Mouse (Mus musculus): ENCODE results near the gene Ccdc187. TPM values are rescaled to one million over a fixed set of nuclear protein-coding genes. Genes with fewer than 3 reads are reported as not detected.

Ccdc187 gene
- polyA plus RNA-seq, 1 experiment from 2014 or later: 0.05 TPM

DNA sequence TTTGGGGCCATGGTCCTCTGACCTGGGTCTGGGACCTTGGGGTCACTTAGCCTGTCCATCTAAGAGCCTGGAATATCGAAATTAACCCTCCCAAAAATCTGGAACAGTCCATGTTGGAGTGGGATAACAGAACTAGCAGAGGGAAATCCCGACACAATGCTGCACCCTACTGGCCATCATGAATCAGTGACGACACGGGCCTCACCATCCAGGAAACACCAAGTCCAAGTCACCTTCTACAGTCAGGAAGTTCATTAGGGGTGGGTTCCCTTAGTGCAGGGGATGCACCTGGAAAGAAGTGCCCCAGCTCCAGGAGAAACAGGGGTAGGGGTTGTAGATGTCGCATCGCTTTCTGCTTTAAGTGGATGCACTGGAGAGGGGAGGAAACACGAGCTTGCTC is 20.7 kb downstream of the Ccdc187 start:
- 17% methylated on average over 7 of the region's 7 CpGs for WGBS
- peak; percentile 44; the same call in 1 of the 2 replicates for ATAC-seq (ENCODE audit: insufficient number of reproducible peaks, low FRiP score)
- H3K27me3 ChIP-seq (replicated peaks): no peaks in the 10 kb centered on the region

DNA sequence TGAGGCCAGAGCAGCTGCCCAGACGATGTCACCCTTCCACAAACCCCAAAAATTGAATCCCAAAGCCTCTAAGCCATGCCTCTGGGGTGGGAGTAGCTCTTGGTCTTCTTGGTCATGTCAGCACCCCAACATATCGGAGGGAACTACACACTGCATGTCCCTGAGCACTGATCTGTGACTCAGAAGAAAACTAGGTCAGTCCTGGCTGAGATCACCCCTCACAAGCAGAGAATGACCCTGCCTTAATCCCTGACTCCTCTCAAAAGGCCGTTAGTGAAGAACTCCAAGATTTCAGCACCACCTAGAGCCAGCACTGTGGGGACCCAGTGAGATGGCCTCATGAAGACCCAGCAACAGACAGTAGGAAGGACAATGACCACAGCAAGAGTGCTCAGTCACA is 26.1 kb downstream of the Ccdc187 start:
- H3K9me3 ChIP-seq (replicated peaks): no peaks in the 10 kb centered on the region

More for the DNA sequence above, 20.7 kb downstream of the Ccdc187 start:
- Histone ChIP-seq H3K36me3 (no peaks in the 10 kb centered on the region), H3K4me3 (no peak overlapping the region), H3K27ac (ENCODE audit: poor library complexity, severe bottlenecking) (no peak overlapping the region), H3K4me2 (no peak overlapping the region), H3K9ac (no peak overlapping the region), H3K9me3 (replicated peaks) (no peaks in the 10 kb centered on the region), H3K4me1 (replicated peaks) (no peaks in the 10 kb centered on the region)

DNA sequence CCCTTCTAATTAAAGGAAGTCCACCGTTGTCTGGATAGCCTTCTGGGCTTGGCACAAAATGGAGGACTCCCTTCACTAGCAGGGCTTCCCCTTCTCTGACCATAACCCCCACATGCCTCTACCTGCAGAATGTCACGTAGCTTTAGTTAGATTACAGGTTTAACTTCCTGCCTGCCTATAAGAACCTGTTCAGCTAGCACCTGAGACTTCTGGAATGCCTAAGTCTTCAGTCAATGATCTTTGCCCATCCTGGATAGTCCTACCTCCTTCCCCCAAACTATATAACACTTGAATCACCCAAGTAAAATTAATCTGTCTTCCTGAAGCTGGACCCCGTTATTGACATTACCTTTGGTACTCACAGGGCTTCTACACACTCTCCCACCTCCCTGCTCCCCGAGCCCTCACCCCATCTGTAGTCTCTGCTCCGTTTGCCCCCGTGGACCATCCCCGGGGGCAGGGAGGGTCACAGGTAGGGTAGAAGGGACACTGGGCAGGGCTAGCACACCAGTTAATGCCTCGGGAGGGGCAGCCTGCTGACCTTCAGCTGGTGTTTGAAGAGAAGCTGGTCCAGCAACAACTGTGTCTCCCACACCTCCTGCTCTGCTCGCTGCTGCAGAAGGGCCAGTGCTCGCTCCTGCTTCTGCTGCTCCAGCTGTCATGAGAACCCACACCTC is 28.2 kb downstream of the Ccdc187 start:
- Histone ChIP-seq H3K27me3 (replicated peaks) (peaks cover 14% of the 10 kb centered on the region; the same call in 1 of the 2 replicates), H3K4me3 (no peak overlapping the region), H3K4me1 (replicated peaks) (no peaks in the 10 kb centered on the region), H3K9me3 (replicated peaks) (no peaks in the 10 kb centered on the region), H3K36me3 (no peaks in the 10 kb centered on the region), H3K9ac (no peak overlapping the region), H3K27ac (ENCODE audit: poor library complexity, severe bottlenecking) (no peak overlapping the region), H3K4me2 (no peak overlapping the region)
- no peak for ATAC-seq (ENCODE audit: insufficient number of reproducible peaks, low FRiP score)
- 70% methylated on average over 10 of the region's 10 CpGs for WGBS

More for the DNA sequence above, 26.1 kb downstream of the Ccdc187 start:
- Histone ChIP-seq H3K27me3 (replicated peaks) (peaks cover 14% of the 10 kb centered on the region; the same call in 1 of the 2 replicates), H3K4me2 (no peak overlapping the region), H3K27ac (ENCODE audit: poor library complexity, severe bottlenecking) (no peak overlapping the region), H3K4me3 (no peak overlapping the region), H3K4me1 (replicated peaks) (no peaks in the 10 kb centered on the region), H3K9ac (no peak overlapping the region), H3K36me3 (no peaks in the 10 kb centered on the region)
- ATAC-seq (ENCODE audit: insufficient number of reproducible peaks, low FRiP score): no peak
- 68% methylated on average over 3 of the region's 3 CpGs for WGBS

DNA sequence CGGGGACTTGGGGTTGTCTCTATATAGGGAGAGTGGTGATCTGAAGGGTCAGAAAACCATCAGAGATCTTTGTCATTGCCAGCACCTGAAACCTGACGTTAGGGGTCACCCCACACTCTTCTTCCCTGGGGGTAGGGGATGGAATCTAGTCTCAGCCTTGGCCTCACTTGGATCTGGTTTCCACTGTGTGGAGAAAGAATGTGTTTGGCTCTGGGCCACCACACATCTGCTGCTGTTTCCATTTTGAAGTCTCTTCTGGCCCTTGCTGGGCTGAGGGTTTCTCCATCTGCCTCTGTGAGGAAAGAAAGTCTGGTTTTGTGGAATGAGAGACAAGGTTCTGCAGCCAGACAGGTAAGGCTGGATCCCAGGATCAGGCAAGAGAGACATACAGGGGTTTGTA is 29.3 kb downstream of the Ccdc187 start:
- H3K9ac ChIP-seq: no peak overlapping the region
- 67% methylated on average over 2 of the region's 2 CpGs for WGBS
- H3K27ac ChIP-seq (ENCODE audit: poor library complexity, severe bottlenecking): no peak overlapping the region
- no peaks in the 10 kb centered on the region for H3K9me3 ChIP-seq (replicated peaks)
- no peak overlapping the region for H3K4me2 ChIP-seq
- no peaks in the 10 kb centered on the region for H3K4me1 ChIP-seq (replicated peaks)
- no peak overlapping the region for H3K4me3 ChIP-seq
- no peak for ATAC-seq (ENCODE audit: insufficient number of reproducible peaks, low FRiP score)
- H3K27me3 ChIP-seq (replicated peaks): peaks cover 14% of the 10 kb centered on the region; the same call in 1 of the 2 replicates
- H3K36me3 ChIP-seq: no peaks in the 10 kb centered on the region

DNA sequence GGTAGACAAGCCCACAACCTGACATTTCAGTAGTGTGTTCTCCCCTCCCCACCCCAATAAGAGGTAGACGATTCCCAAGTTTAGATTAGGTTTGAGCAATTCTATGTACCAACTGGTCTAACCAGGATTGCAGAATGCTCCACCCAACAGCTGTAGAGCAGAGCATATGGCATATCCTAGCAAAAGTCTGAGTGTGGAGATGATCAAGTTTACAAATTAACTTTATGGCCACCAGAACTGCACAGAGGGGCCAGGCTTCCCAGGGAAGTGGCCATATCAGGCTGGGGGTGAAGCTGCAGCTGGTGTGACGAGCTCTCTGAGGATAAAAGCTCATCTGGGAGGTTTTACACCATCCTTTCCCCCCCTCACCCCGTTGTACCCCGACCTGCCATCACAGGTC is 29.7 kb downstream of the Ccdc187 start:
- Histone ChIP-seq H3K4me2 (no peak overlapping the region), H3K4me3 (no peak overlapping the region), H3K9me3 (replicated peaks) (no peaks in the 10 kb centered on the region), H3K27ac (ENCODE audit: poor library complexity, severe bottlenecking) (no peak overlapping the region), H3K36me3 (no peaks in the 10 kb centered on the region), H3K4me1 (replicated peaks) (no peaks in the 10 kb centered on the region), H3K9ac (no peak overlapping the region), H3K27me3 (replicated peaks) (peaks cover 14% of the 10 kb centered on the region; the same call in 1 of the 2 replicates)
- WGBS: 68% methylated on average over 4 of the region's 4 CpGs
- ATAC-seq (ENCODE audit: insufficient number of reproducible peaks, low FRiP score): no peak

DNA sequence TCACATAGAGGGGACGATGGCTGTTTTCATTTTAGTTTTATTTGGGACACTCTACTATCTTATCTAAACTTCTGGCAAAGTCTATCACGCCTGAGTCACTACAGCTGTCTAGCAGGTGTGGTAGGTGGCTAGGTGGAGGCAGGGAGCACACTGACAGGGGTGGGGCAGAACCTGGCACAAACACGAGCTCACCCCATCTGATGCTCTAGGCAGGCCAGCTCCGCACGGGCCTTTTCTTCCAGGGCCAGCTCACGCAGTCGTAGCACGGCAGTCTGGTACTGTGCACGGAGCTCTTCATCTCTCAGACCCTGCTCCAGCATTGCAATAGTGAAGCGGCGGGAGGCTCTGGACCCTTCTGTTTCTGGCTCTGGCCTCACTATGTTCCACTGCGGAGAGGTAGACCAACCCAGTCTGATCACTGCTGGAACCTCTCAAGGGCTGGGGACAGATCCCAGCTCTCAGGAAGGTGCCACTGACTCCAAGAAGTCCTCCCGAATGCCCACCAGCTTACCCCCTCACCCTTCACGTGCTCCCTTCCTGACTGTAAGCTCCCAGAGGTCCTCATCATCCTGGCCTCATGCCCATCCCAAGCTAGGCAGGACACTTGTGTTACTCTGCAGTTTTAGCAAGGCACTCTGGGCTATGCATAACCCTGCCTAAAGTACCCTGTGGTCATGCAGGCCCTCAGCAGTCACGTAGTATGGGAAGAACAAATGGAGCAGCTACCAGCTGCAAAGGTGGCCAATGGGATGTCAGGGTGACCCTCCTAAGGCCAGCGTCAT is 36.9 kb downstream of the Ccdc187 start:
- Histone ChIP-seq H3K27me3 (replicated peaks) (peaks cover 39% of the 10 kb centered on the region), H3K4me1 (replicated peaks) (no peaks in the 10 kb centered on the region), H3K27ac (ENCODE audit: poor library complexity, severe bottlenecking) (no peak overlapping the region), H3K9ac (no peak overlapping the region), H3K36me3 (no peaks in the 10 kb centered on the region), H3K4me3 (no peak overlapping the region), H3K9me3 (replicated peaks) (no peaks in the 10 kb centered on the region), H3K4me2 (no peak overlapping the region)
- ATAC-seq (ENCODE audit: insufficient number of reproducible peaks, low FRiP score): no peak
- 74% methylated on average over 16 of the region's 16 CpGs for WGBS

DNA sequence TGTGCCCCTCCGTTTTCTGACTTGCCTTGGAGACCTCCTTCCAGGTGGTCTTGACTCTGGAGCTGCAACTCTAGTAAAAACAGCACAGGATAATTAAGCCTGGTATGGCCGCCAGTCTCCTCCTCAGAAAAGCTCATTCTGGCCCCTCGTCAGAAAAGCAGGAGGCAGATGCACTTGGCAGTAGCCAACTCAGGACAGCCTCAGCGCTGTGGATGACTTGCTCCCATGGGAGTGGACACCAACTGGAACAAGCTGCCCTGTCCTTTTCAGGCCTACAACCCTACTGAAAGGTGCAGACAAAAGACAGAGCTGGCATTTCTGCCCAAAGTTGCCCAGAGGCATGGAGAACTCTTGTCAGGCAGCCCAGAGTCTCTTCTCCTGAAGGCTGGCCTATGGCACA is 39.5 kb downstream of the Ccdc187 start:
- no peak overlapping the region for H3K27ac ChIP-seq (ENCODE audit: poor library complexity, severe bottlenecking)
- no peak overlapping the region for H3K4me2 ChIP-seq
- peaks cover 39% of the 10 kb centered on the region for H3K27me3 ChIP-seq (replicated peaks)
- H3K9me3 ChIP-seq (replicated peaks): no peaks in the 10 kb centered on the region
- no peak for ATAC-seq (ENCODE audit: insufficient number of reproducible peaks, low FRiP score)
- H3K4me1 ChIP-seq (replicated peaks): no peaks in the 10 kb centered on the region
- H3K9ac ChIP-seq: no peak overlapping the region
- H3K4me3 ChIP-seq: no peak overlapping the region
- WGBS: 61% methylated on average over 4 of the region's 4 CpGs
- no peaks in the 10 kb centered on the region for H3K36me3 ChIP-seq

DNA sequence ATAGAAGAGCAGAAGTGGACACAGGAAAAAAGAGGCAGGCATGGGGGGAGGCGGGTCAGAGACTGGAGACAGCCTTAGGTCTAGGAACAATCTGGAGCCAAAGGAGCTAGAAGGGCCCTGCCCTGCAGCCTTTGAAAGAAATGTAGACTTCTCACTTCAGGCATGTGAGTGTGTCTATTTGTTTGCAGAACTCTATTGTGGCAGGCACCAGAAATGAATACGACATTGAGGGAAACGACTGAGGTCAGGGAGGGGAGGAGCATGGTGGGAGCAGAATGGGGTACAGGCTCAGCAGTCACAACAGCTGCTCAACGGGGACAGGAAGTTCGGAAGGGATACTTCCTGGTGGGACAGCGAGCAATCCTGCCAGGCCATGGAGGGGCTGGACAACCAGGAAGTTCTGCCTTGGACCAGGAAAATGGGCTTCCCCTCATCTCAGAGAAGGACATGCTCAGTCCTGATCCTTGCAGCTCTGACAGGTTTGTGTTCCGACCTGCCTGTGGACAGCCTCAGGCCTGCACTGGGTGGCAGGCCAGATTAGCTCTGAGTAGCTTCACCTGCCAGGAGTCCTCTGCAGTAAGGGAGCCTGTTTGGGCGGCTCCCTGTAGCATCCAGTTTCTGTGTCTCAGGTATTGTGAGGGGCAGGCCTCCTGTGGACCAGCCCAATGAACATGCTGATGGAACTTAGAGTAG is 41.7 kb downstream of the Ccdc187 start:
- ATAC-seq (ENCODE audit: insufficient number of reproducible peaks, low FRiP score): no peak
- H3K27me3 ChIP-seq (replicated peaks): peaks cover 39% of the 10 kb centered on the region
- H3K36me3 ChIP-seq: no peaks in the 10 kb centered on the region
- no peak overlapping the region for H3K4me2 ChIP-seq
- H3K9ac ChIP-seq: no peak overlapping the region
- H3K9me3 ChIP-seq (replicated peaks): no peaks in the 10 kb centered on the region
- no peaks in the 10 kb centered on the region for H3K4me1 ChIP-seq (replicated peaks)
- 57% methylated on average over 8 of the region's 8 CpGs for WGBS
- no peak overlapping the region for H3K4me3 ChIP-seq
- H3K27ac ChIP-seq (ENCODE audit: poor library complexity, severe bottlenecking): no peak overlapping the region

DNA sequence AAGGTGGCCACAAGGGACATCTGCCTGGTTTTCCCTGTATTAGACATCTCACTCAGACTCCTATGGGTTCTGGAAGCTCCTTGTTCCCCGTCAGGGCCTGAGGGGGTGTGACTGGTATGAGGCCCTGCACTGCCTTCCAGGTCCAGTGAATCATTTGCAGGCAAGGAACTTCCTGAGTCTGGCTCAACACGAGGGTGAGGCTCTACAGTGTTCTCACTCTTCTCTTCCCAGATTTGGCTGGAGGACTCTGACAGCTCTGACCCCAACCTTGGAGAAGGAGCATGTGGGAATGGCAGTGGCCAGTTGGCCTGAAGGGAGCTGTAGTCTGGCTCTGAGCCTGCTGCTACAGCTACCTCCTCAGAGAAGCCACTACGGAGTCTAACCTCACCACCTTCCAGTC is 46.8 kb downstream of the Ccdc187 start:
- Histone ChIP-seq H3K27me3 (replicated peaks) (0 out of 2 replicates have a peak, but pooled peaks cover 3% of the 10 kb centered on the region), H3K9ac (no peak overlapping the region), H3K36me3 (no peaks in the 10 kb centered on the region), H3K4me1 (replicated peaks) (no peaks in the 10 kb centered on the region), H3K27ac (ENCODE audit: poor library complexity, severe bottlenecking) (no peak overlapping the region), H3K4me3 (no peak overlapping the region), H3K4me2 (no peak overlapping the region), H3K9me3 (replicated peaks) (no peaks in the 10 kb centered on the region)
- ATAC-seq (ENCODE audit: insufficient number of reproducible peaks, low FRiP score): no peak
- 55% methylated on average over 3 of the region's 3 CpGs for WGBS

DNA sequence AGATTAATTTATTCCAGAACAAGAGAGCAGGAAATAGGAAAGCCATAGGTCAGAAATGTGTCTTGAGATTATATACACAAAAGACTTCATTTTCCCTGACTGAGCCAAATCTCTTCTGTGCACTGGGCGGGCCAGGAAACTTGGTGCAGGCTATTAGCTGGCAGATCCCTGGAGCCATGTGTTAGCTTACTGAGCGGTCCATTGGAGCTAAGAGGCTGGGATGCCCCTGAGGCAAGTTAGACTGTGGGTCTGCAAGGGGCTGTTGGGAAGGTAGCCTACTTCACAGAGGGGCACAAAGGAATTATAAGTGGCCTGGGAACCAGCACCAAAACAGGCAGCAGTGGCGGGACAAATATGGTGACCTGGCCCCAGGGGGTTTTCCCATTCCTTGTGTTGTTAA is 53.5 kb downstream of the Ccdc187 start:
- 0 out of 2 replicates have a peak, but pooled peaks cover 3% of the 10 kb centered on the region for H3K27me3 ChIP-seq (replicated peaks)
- ATAC-seq (ENCODE audit: insufficient number of reproducible peaks, low FRiP score): no peak
- H3K27ac ChIP-seq (ENCODE audit: poor library complexity, severe bottlenecking): no peak overlapping the region
- H3K4me2 ChIP-seq: no peak overlapping the region
- no peak overlapping the region; the same call in 1 of the 2 replicates for H3K9ac ChIP-seq
- no peaks in the 10 kb centered on the region for H3K36me3 ChIP-seq
- H3K4me1 ChIP-seq (replicated peaks): peaks cover 6% of the 10 kb centered on the region
- H3K4me3 ChIP-seq: no peak overlapping the region
- H3K9me3 ChIP-seq (replicated peaks): no peaks in the 10 kb centered on the region
- WGBS: 69% methylated on average over 3 of the region's 3 CpGs

DNA sequence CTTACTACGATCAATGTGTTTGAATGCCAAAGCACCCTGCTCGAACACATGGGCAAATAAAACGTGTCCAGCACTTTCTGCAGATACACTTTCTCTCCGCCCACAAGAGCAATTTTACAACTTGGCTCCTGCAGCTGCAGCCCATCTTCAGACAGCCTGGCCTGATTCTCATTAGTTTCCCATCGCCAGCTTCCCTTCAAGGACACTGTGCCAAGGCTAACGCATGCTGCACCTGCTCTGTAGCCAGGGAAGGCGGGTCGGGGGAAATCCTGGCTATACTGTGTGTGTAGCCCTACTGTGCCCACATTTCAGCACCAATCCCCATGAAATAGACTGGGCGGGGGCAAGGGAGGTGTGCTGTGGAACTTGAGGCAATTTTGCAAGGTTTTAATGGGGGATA is 54.0 kb downstream of the Ccdc187 start:
- H3K9ac ChIP-seq: no peak overlapping the region
- 0 out of 2 replicates have a peak, but pooled peaks cover 3% of the 10 kb centered on the region for H3K27me3 ChIP-seq (replicated peaks)
- peaks cover 6% of the 10 kb centered on the region for H3K4me1 ChIP-seq (replicated peaks)
- no peak overlapping the region for H3K4me3 ChIP-seq
- ATAC-seq (ENCODE audit: insufficient number of reproducible peaks, low FRiP score): no peak
- WGBS: 63% methylated on average over 9 of the region's 9 CpGs
- H3K9me3 ChIP-seq (replicated peaks): no peaks in the 10 kb centered on the region
- H3K36me3 ChIP-seq: no peaks in the 10 kb centered on the region
- H3K27ac ChIP-seq (ENCODE audit: poor library complexity, severe bottlenecking): no peak overlapping the region
- no peak overlapping the region for H3K4me2 ChIP-seq
